Mouse (Mus musculus) G1E (cell line): ENCODE measurements around the gene Pnpla2. TPM values are rescaled to one million over a fixed set of nuclear protein-coding genes. Genes with fewer than 3 reads are reported as not detected.

Source experiments
- ATAC-seq: 2 replicates; pipeline ENCODE4 v1.8.0; 2016; ENCODE audit warnings: mild to moderate bottlenecking; ENCODE audit not compliant: insufficient number of reproducible peaks, poor library complexity, low FRiP score, severe bottlenecking; ENCODE audit errors: extremely low read depth
- DNase-seq: peaks from one replicate; pipeline ENCODE4 v3.0.0; 2012; ENCODE audit warnings: low spot score
- H3K27me3 ChIP-seq: 2 replicates; pipeline ENCODE4 v1.6.1; 2012; ENCODE audit warnings: mild to moderate bottlenecking, low read length, inconsistent platforms; ENCODE audit not compliant: insufficient read depth
- H3K36me3 ChIP-seq: replicated peaks from 2 replicates; pipeline ENCODE3; 2012; ENCODE audit warnings: mild to moderate bottlenecking, inconsistent platforms
- H3K4me1 ChIP-seq: 2 replicates; pipeline ENCODE4 v1.6.1; 2012; ENCODE audit warnings: low read depth, low read length, inconsistent platforms, mixed read lengths; ENCODE audit not compliant: insufficient read depth
- H3K4me3 ChIP-seq: 2 replicates; pipeline ENCODE4 v1.5.1; 2012; ENCODE audit warnings: low read depth, mild to moderate bottlenecking, inconsistent platforms, low read length, moderate library complexity, mixed read lengths
- H3K9me3 ChIP-seq: replicated peaks from 2 replicates; pipeline ENCODE4 v1.6.1; 2012; ENCODE audit warnings: inconsistent platforms
- CTCF ChIP-seq: IDR thresholded peaks from 2 replicates; pipeline ENCODE4 v1.5.1; 2012; ENCODE audit warnings: low read depth, low read length, inconsistent platforms, mixed read lengths
- GATA1 ChIP-seq: IDR thresholded peaks from 2 replicates; pipeline ENCODE4 v1.6.1; 2012; ENCODE audit warnings: borderline replicate concordance, low read length, inconsistent platforms, mixed read lengths
- GATA2 ChIP-seq: IDR thresholded peaks from 2 replicates; pipeline ENCODE4 v1.6.1; 2012; ENCODE audit warnings: low read depth, low read length, inconsistent platforms, borderline replicate concordance
- POLR2AphosphoS5 ChIP-seq: IDR thresholded peaks from 2 replicates; pipeline ENCODE4 v1.6.1; 2012; ENCODE audit warnings: low read depth, low read length, inconsistent platforms; ENCODE audit not compliant: insufficient replicate concordance
- TAL1 ChIP-seq: conservative IDR thresholded peaks from 2 replicates; pipeline ENCODE4 v1.6.1; 2012; ENCODE audit warnings: low read depth, low read length, inconsistent platforms, mixed read lengths
- polyA plus RNA-seq: library from polyadenylated mRNA; stranded (reverse); fragments of >175 nt; gene quantifications from 2 replicates; pipeline ENCODE4 v1.2.3, GENCODE M21; 2012
- total RNA-seq, 2 experiments: library from RNA; stranded (forward) in 1 of 2; stranded (reverse) in 1 of 2; fragments of 200-1000 nt in 1 of 2; fragments of >200 nt in 1 of 2; fragmentation: Nextera tagmentation in 1 of 2; gene quantifications; 2 replicates each; pipeline ENCODE4 v1.2.3; 2014 to 2017

The Pnpla2 gene
- total and polyA plus RNA-seq, 3 experiments, result 9.9 to 50.5 (median 23.6) TPM

- H3K9me3 ChIP-seq, result no peaks in the 10 kb centered on the region
- TF ChIP-seq CTCF, result no peak
- TF ChIP-seq POLR2AphosphoS5, result no peak
- no peak for TF ChIP-seq GATA1
- TF ChIP-seq GATA2, result no peak
- no peak for TF ChIP-seq TAL1
- H3K4me3 ChIP-seq, result no peak within 1 kb of the TSS
- H3K27me3 ChIP-seq, result peaks cover 47% of the 10 kb centered on the region
- H3K36me3 ChIP-seq, result peaks cover 48% of the 10 kb centered on the region
- no peak for DNase-seq
- peaks cover 51% of the 10 kb centered on the region for H3K4me1 ChIP-seq
- ATAC-seq, result no peak
Measured at GRCm38 (mm10) chr7:141460391-141461113, 5.6 kb downstream of the Pnpla2 start, which contains the start of gene Cracr2b. Gene Cracr2b (plus strand): TSS chr7:141461094.

- ATAC-seq (no peak), DNase-seq (no peak)
- H3K36me3 ChIP-seq, result peaks cover 44% of the 10 kb centered on the region
- TF ChIP-seq GATA2 (no peak), TAL1 (no peak), POLR2AphosphoS5 (no peak), CTCF (no peak), GATA1 (no peak)
- H3K4me3 ChIP-seq, result no peak overlapping the region
- H3K27me3 ChIP-seq, result peaks cover 50% of the 10 kb centered on the region
- H3K9me3 ChIP-seq, result no peaks in the 10 kb centered on the region
- H3K4me1 ChIP-seq, result peaks cover 50% of the 10 kb centered on the region
Measured at GRCm38 (mm10) chr7:141461521-141462332, 6.7 kb downstream of the Pnpla2 start.

- H3K4me3 ChIP-seq, result no peak overlapping the region
- no peaks in the 10 kb centered on the region for H3K9me3 ChIP-seq
Measured at GRCm38 (mm10) chr7:141462333-141462821, 7.4 kb downstream of the Pnpla2 start.

GRCm38 (mm10) chr7:141463824-141464602, 9.0 kb downstream of the Pnpla2 start:
- DNase-seq (no peak), ATAC-seq (no peak)
- Histone ChIP-seq H3K36me3 (peaks cover 26% of the 10 kb centered on the region), H3K4me3 (no peak overlapping the region), H3K4me1 (peaks cover 58% of the 10 kb centered on the region), H3K27me3 (peaks cover 50% of the 10 kb centered on the region), H3K9me3 (no peaks in the 10 kb centered on the region)
- no peak for TF ChIP-seq GATA2
- TF ChIP-seq GATA1, result no peak
- TF ChIP-seq TAL1, result no peak
- TF ChIP-seq CTCF, result no peak
- TF ChIP-seq POLR2AphosphoS5, result no peak

More at GRCm38 (mm10) chr7:141462333-141462821, 7.4 kb downstream of the Pnpla2 start:
- Histone ChIP-seq H3K4me1 (peaks cover 49% of the 10 kb centered on the region), H3K27me3 (peaks cover 50% of the 10 kb centered on the region), H3K36me3 (peaks cover 38% of the 10 kb centered on the region)
- no peak for DNase-seq
- TF ChIP-seq GATA2, result no peak
- no peak for TF ChIP-seq POLR2AphosphoS5
- TF ChIP-seq GATA1, result no peak
- no peak for ATAC-seq

GRCm38 (mm10) chr7:141464603-141465201, 9.7 kb downstream of the Pnpla2 start:
- TF ChIP-seq GATA1 (no peak), GATA2 (no peak), POLR2AphosphoS5 (no peak), TAL1 (no peak), CTCF (no peak)
- peaks cover 50% of the 10 kb centered on the region for H3K27me3 ChIP-seq
- no peak for ATAC-seq
- peaks cover 65% of the 10 kb centered on the region for H3K4me1 ChIP-seq
- DNase-seq, result no peak
- 0 out of 2 replicates have a peak overlapping the region, but pooled peaks have one; percentile 5 for H3K4me3 ChIP-seq
- H3K9me3 ChIP-seq, result no peaks in the 10 kb centered on the region
- peaks cover 26% of the 10 kb centered on the region for H3K36me3 ChIP-seq
